Mouse (Mus musculus) gastrocnemius, adult 2 months (tissue): ENCODE measurements around the gene Tbx6. TPM values are rescaled to one million over a fixed set of nuclear protein-coding genes. Genes with fewer than 3 reads are reported as not detected.

ENCODE experiments used
- DNase-seq: peaks from one replicate; pipeline ENCODE4 v3.0.0; 2022
- H3K27ac ChIP-seq: fragments of 200-600 bp; 2 replicates; pipeline ENCODE4 v1.8.1; 2022; ENCODE audit warnings: mild to moderate bottlenecking
- H3K4me3 ChIP-seq: fragments of 200-600 bp; 2 replicates; pipeline ENCODE4 v1.8.1; 2022; ENCODE audit warnings: mild to moderate bottlenecking, moderate library complexity
- CTCF ChIP-seq: fragments of 200-600 bp; IDR thresholded peaks from 2 replicates; pipeline ENCODE4 v1.8.1; 2022; ENCODE audit warnings: antibody characterized with exemption, mild to moderate bottlenecking, moderate library complexity
- intact Hi-C: fragments of 180-260 bp; cut with DNase I; formaldehyde crosslinking; loops from one replicate; pipeline ENCODE4 v1.15.1; 2025
- total RNA-seq, 2 experiments: library from RNA; stranded (reverse); gene quantifications; 2 replicates each; pipeline ENCODE4 v1.2.3; 2021

The Tbx6 gene
- total RNA-seq, 2 experiments from 2014 or later: 0.42 to 0.48 TPM

- intact Hi-C loops: no loop called here
- no peak for DNase-seq
- Histone ChIP-seq H3K27ac (0 out of 2 replicates have a peak overlapping the region, but pooled peaks have one; percentile 24), H3K4me3 (no peak overlapping the region)
- TF ChIP-seq CTCF: no peak
These were observed 34.5 kb downstream of the Tbx6 start for GRCm38 (mm10) chr7:126815726-126816222.

- DNase-seq: peak; percentile 48
- intact Hi-C loops: no loop called here
These were observed 35.2 kb downstream of the Tbx6 start for GRCm38 (mm10) chr7:126816494-126816893.

GRCm38 (mm10) chr7:126817595-126817994 lies 36.3 kb downstream of the Tbx6 start:
- H3K27ac ChIP-seq: no peak overlapping the region
- no peak overlapping the region for H3K4me3 ChIP-seq
- intact Hi-C loops: no loop called here
- TF ChIP-seq CTCF: no peak
- DNase-seq: no peak

More at GRCm38 (mm10) chr7:126816494-126816893, 35.2 kb downstream of the Tbx6 start:
- Histone ChIP-seq H3K27ac (peak overlapping the region; percentile 31; the same call in 1 of the 2 replicates), H3K4me3 (no peak overlapping the region)
- TF ChIP-seq CTCF: no peak

GRCm38 (mm10) chr7:126818818-126819217 lies 37.5 kb downstream of the Tbx6 start:
- no peak for DNase-seq
- Histone ChIP-seq H3K4me3 (no peak overlapping the region), H3K27ac (no peak overlapping the region)
- peak; percentile 25; the same call in 1 of the 2 replicates for TF ChIP-seq CTCF
- intact Hi-C loops: no loop called here

GRCm38 (mm10) chr7:126821835-126822511 lies 40.7 kb downstream of the Tbx6 start:
- peak overlapping the region; percentile 80 for H3K4me3 ChIP-seq
- TF ChIP-seq CTCF: peak; percentile 99
- intact Hi-C loops: loop anchor here (1.0 to 5.0 kb wide), 4 partner anchors 40 to 205 kb away; partner anchors contain the start of genes Hirip3, Ino80e, Maz and Taok2
- peak overlapping the region; percentile 87 for H3K27ac ChIP-seq
- peak; percentile 86 for DNase-seq

GRCm38 (mm10) chr7:126822741-126823140 lies 41.5 kb downstream of the Tbx6 start:
- intact Hi-C loops: loop anchor here (5.0 kb wide), 3 partner anchors 40 to 205 kb away; partner anchors contain the start of genes Hirip3, Ino80e, Maz and Taok2
- Histone ChIP-seq H3K4me3 (peak overlapping the region; percentile 80), H3K27ac (peak overlapping the region; percentile 87)
- DNase-seq: peak; percentile 48
- no peak for TF ChIP-seq CTCF

- intact Hi-C loops: loop anchor here (5.0 kb wide), 3 partner anchors 39 to 204 kb away; partner anchors contain the start of genes Hirip3, Ino80e, Maz and Taok2
- H3K4me3 ChIP-seq: peak overlapping the region; percentile 80
These were observed 42.0 kb downstream of the Tbx6 start for GRCm38 (mm10) chr7:126823202-126823711.

GRCm38 (mm10) chr7:126823940-126824339 lies 42.7 kb downstream of the Tbx6 start:
- DNase-seq: no peak
- intact Hi-C loops: loop anchor here (5.0 kb wide), 3 partner anchors 38 to 203 kb away; partner anchors contain the start of genes Hirip3, Ino80e, Maz and Taok2
- H3K27ac ChIP-seq: peak overlapping the region; percentile 87
- H3K4me3 ChIP-seq: peak overlapping the region; percentile 80
- TF ChIP-seq CTCF: no peak

More at GRCm38 (mm10) chr7:126823202-126823711, 42.0 kb downstream of the Tbx6 start:
- DNase-seq: peak; percentile 43
- H3K27ac ChIP-seq: peak overlapping the region; percentile 87
- no peak for TF ChIP-seq CTCF

GRCm38 (mm10) chr7:126825403-126825802 lies 44.1 kb downstream of the Tbx6 start:
- DNase-seq: peak; percentile 48
- H3K27ac ChIP-seq: peak overlapping the region; percentile 87; the same call in 1 of the 2 replicates
- no peak for TF ChIP-seq CTCF
- peak overlapping the region; percentile 32 for H3K4me3 ChIP-seq
- intact Hi-C loops: no loop called here

- TF ChIP-seq CTCF: no peak
- intact Hi-C loops: no loop called here
- no peak overlapping the region for H3K27ac ChIP-seq
- peak overlapping the region; percentile 32; the same call in 1 of the 2 replicates for H3K4me3 ChIP-seq
- no peak for DNase-seq
These were observed 44.7 kb downstream of the Tbx6 start for GRCm38 (mm10) chr7:126825952-126826351.

- H3K27ac ChIP-seq: 0 out of 2 replicates have a peak within 1 kb of the TSS, but pooled peaks have one; percentile 0
- DNase-seq: no peak
- intact Hi-C loops: no loop called here
- peak within 1 kb of the TSS; percentile 55 for H3K4me3 ChIP-seq
- TF ChIP-seq CTCF: no peak
These were observed 50.3 kb downstream of the Tbx6 start, which contains the start of gene 4930451I11Rik for GRCm38 (mm10) chr7:126831539-126831938. Gene 4930451I11Rik, minus strand, starts transcription at chr7:126831639.

- intact Hi-C loops: loop anchor here (2.0 kb wide), 1 partner anchor 273 kb away; no protein-coding TSS in a partner anchor
- peak; percentile 83 for DNase-seq
- H3K4me3 ChIP-seq: peak overlapping the region; percentile 55
- TF ChIP-seq CTCF: peak; percentile 85
- 0 out of 2 replicates have a peak overlapping the region, but pooled peaks have one; percentile 0 for H3K27ac ChIP-seq
These were observed 50.8 kb downstream of the Tbx6 start for GRCm38 (mm10) chr7:126832036-126832598.
